Mouse (Mus musculus): ENCODE data around the gene Fxn. TPM values are rescaled to one million over a fixed set of nuclear protein-coding genes. Genes with fewer than 3 reads are reported as not detected.

Fxn gene
- polyA plus RNA-seq, 1 experiment, result 17.6 TPM

- no peak overlapping the region for H3K4me2 ChIP-seq (ENCODE audit: low read depth)
- no peaks in the 10 kb centered on the region for H3K79me2 ChIP-seq (ENCODE audit: control insufficient read depth, insufficient read depth)
- TF ChIP-seq MYOG (IDR thresholded peaks at IDR 0.05; ENCODE audit: control insufficient read depth in 1 of 3, insufficient read depth in 1 of 3, insufficient read length in 2 of 3, low read depth in 2 of 3), result no peak
- no peak for TF ChIP-seq MYOD1 (IDR thresholded peaks at IDR 0.05; ENCODE audit: control insufficient read depth in 1 of 3, insufficient read length in 2 of 3, low read depth in 2 of 3)
- no peak for TF ChIP-seq E2F4 (IDR thresholded peaks at IDR 0.05; ENCODE audit: insufficient read depth)
- TF ChIP-seq CEBPB (IDR thresholded peaks at IDR 0.05; ENCODE audit: insufficient read depth, poor library complexity, severe bottlenecking), result no peak
- TF ChIP-seq SRF (IDR thresholded peaks at IDR 0.05; ENCODE audit: control insufficient read depth, insufficient read length, low read depth), result no peak
- TF ChIP-seq TCF12 (IDR thresholded peaks at IDR 0.05; ENCODE audit: insufficient read depth, poor library complexity, severe bottlenecking), result no peak
- no peak for TF ChIP-seq POLR2A (IDR thresholded peaks at IDR 0.05; ENCODE audit: insufficient read length, low read depth)
- TF ChIP-seq TCF3 (IDR thresholded peaks at IDR 0.05; ENCODE audit: insufficient read length, low read depth), result no peak
- TF ChIP-seq REST (IDR thresholded peaks at IDR 0.05; ENCODE audit: insufficient read depth, insufficient read length), result no peak
- no peak for TF ChIP-seq POLR2AphosphoS2 (IDR thresholded peaks at IDR 0.05; ENCODE audit: insufficient read length, low read depth)
- TF ChIP-seq MAX (IDR thresholded peaks at IDR 0.05; ENCODE audit: low read depth), result no peak
- TF ChIP-seq USF1 (IDR thresholded peaks at IDR 0.05; ENCODE audit: low read depth), result no peak
- H3ac ChIP-seq (ENCODE audit: control insufficient read depth, insufficient read length), result no peak overlapping the region
- H3K4me3 ChIP-seq, result no peak overlapping the region
- no peaks in the 10 kb centered on the region for H3K36me3 ChIP-seq (ENCODE audit: control insufficient read depth, insufficient read depth)
- H3K27me3 ChIP-seq (ENCODE audit: control insufficient read depth, insufficient read depth, insufficient read length), result no peaks in the 10 kb centered on the region
These were observed 25.9 kb upstream of the Fxn start for GRCm38 (mm10) chr19:24306351-24306750.

GRCm38 (mm10) chr19:24302198-24302597 lies 21.8 kb upstream of the Fxn start:
- H3ac ChIP-seq (ENCODE audit: control insufficient read depth, insufficient read length), result no peak overlapping the region
- no peaks in the 10 kb centered on the region for H3K36me3 ChIP-seq (ENCODE audit: control insufficient read depth, insufficient read depth)
- H3K4me3 ChIP-seq, result no peak overlapping the region
- H3K4me2 ChIP-seq (ENCODE audit: low read depth), result no peak overlapping the region
- H3K79me2 ChIP-seq (ENCODE audit: control insufficient read depth, insufficient read depth), result no peaks in the 10 kb centered on the region
- TF ChIP-seq POLR2A (IDR thresholded peaks at IDR 0.05; ENCODE audit: insufficient read length, low read depth) (no peak), MYOD1 (IDR thresholded peaks at IDR 0.05; ENCODE audit: control insufficient read depth in 1 of 3, insufficient read length in 2 of 3, low read depth in 2 of 3) (no peak), MAX (IDR thresholded peaks at IDR 0.05; ENCODE audit: low read depth) (no peak), CEBPB (IDR thresholded peaks at IDR 0.05; ENCODE audit: insufficient read depth, poor library complexity, severe bottlenecking) (no peak), POLR2AphosphoS2 (IDR thresholded peaks at IDR 0.05; ENCODE audit: insufficient read length, low read depth) (no peak), SRF (IDR thresholded peaks at IDR 0.05; ENCODE audit: control insufficient read depth, insufficient read length, low read depth) (no peak), TCF12 (IDR thresholded peaks at IDR 0.05; ENCODE audit: insufficient read depth, poor library complexity, severe bottlenecking) (no peak), MYOG (IDR thresholded peaks at IDR 0.05; ENCODE audit: control insufficient read depth in 1 of 3, insufficient read depth in 1 of 3, insufficient read length in 2 of 3, low read depth in 2 of 3) (no peak), USF1 (IDR thresholded peaks at IDR 0.05; ENCODE audit: low read depth) (no peak), E2F4 (IDR thresholded peaks at IDR 0.05; ENCODE audit: insufficient read depth) (no peak), REST (IDR thresholded peaks at IDR 0.05; ENCODE audit: insufficient read depth, insufficient read length) (no peak), TCF3 (IDR thresholded peaks at IDR 0.05; ENCODE audit: insufficient read length, low read depth) (no peak)
- peaks cover 4% of the 10 kb centered on the region for H3K27me3 ChIP-seq (ENCODE audit: control insufficient read depth, insufficient read depth, insufficient read length)

DNA sequence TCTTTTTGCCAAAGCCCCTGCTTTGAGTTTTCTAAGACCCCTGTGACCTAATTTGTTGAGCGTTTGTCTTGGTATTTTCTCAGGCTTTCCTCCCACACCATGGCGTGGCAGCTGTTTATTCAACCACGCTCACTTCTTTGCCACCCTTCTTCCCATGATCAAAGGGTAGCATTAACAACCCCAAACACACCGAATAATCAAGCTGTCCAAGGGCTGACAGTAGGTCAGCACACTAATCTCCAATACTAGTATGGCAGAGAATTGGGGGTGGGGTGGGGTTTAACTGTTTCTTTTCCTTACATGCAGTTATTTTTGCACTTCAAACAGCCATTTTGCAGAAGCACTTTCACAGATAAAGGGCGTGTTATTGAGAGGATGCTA lies 21.4 kb upstream of the Fxn start:
- TF ChIP-seq POLR2AphosphoS2 (IDR thresholded peaks at IDR 0.05; ENCODE audit: insufficient read length, low read depth), result no peak
- no peak for TF ChIP-seq E2F4 (IDR thresholded peaks at IDR 0.05; ENCODE audit: insufficient read depth)
- no peak for TF ChIP-seq CEBPB (IDR thresholded peaks at IDR 0.05; ENCODE audit: insufficient read depth, poor library complexity, severe bottlenecking)
- no peak for TF ChIP-seq MYOD1 (IDR thresholded peaks at IDR 0.05; ENCODE audit: control insufficient read depth in 1 of 3, insufficient read length in 2 of 3, low read depth in 2 of 3)
- no peak for TF ChIP-seq MAX (IDR thresholded peaks at IDR 0.05; ENCODE audit: low read depth)
- H3K36me3 ChIP-seq (ENCODE audit: control insufficient read depth, insufficient read depth), result no peaks in the 10 kb centered on the region
- no peaks in the 10 kb centered on the region for H3K79me2 ChIP-seq (ENCODE audit: control insufficient read depth, insufficient read depth)
- H3ac ChIP-seq (ENCODE audit: control insufficient read depth, insufficient read length), result no peak overlapping the region
- no peak overlapping the region for H3K4me2 ChIP-seq (ENCODE audit: low read depth)
- no peak overlapping the region for H3K4me3 ChIP-seq
- H3K27me3 ChIP-seq (ENCODE audit: control insufficient read depth, insufficient read depth, insufficient read length), result peaks cover 4% of the 10 kb centered on the region

- Histone ChIP-seq H3K27me3 (ENCODE audit: control insufficient read depth, insufficient read depth, insufficient read length) (peaks cover 4% of the 10 kb centered on the region), H3K36me3 (ENCODE audit: control insufficient read depth, insufficient read depth) (no peaks in the 10 kb centered on the region), H3ac (ENCODE audit: control insufficient read depth, insufficient read length) (no peak overlapping the region), H3K79me2 (ENCODE audit: control insufficient read depth, insufficient read depth) (no peaks in the 10 kb centered on the region), H3K4me3 (no peak overlapping the region), H3K4me2 (ENCODE audit: low read depth) (peak overlapping the region; percentile 41)
- TF ChIP-seq POLR2A (IDR thresholded peaks at IDR 0.05; ENCODE audit: insufficient read length, low read depth), result no peak
- TF ChIP-seq MYOG (IDR thresholded peaks at IDR 0.05; ENCODE audit: control insufficient read depth in 1 of 3, insufficient read depth in 1 of 3, insufficient read length in 2 of 3, low read depth in 2 of 3), result no peak
- no peak for TF ChIP-seq MAX (IDR thresholded peaks at IDR 0.05; ENCODE audit: low read depth)
- no peak for TF ChIP-seq TCF12 (IDR thresholded peaks at IDR 0.05; ENCODE audit: insufficient read depth, poor library complexity, severe bottlenecking)
- no peak for TF ChIP-seq E2F4 (IDR thresholded peaks at IDR 0.05; ENCODE audit: insufficient read depth)
- no peak for TF ChIP-seq SRF (IDR thresholded peaks at IDR 0.05; ENCODE audit: control insufficient read depth, insufficient read length, low read depth)
- TF ChIP-seq CEBPB (IDR thresholded peaks at IDR 0.05; ENCODE audit: insufficient read depth, poor library complexity, severe bottlenecking), result no peak
- TF ChIP-seq POLR2AphosphoS2 (IDR thresholded peaks at IDR 0.05; ENCODE audit: insufficient read length, low read depth), result no peak
- TF ChIP-seq USF1 (IDR thresholded peaks at IDR 0.05; ENCODE audit: low read depth), result no peak
- no peak for TF ChIP-seq MYOD1 (IDR thresholded peaks at IDR 0.05; ENCODE audit: control insufficient read depth in 1 of 3, insufficient read length in 2 of 3, low read depth in 2 of 3)
- TF ChIP-seq REST (IDR thresholded peaks at IDR 0.05; ENCODE audit: insufficient read depth, insufficient read length), result no peak
These were observed 20.8 kb upstream of the Fxn start for GRCm38 (mm10) chr19:24300994-24301767.
